Mouse (Mus musculus) ES-Bruce4 (cell line): ENCODE measurements around the gene Sox13.

Experiments used
- CTCF ChIP-seq: IDR thresholded peaks from one replicate; pipeline ENCODE4 v1.8.1; 2011; ENCODE audit warnings: low read depth, low read length
- EP300 ChIP-seq: IDR thresholded peaks from 2 replicates; pipeline ENCODE4 v1.6.1; 2011; ENCODE audit warnings: low read depth, low read length; ENCODE audit not compliant: insufficient read depth
- POLR2A ChIP-seq: IDR thresholded peaks from one replicate; pipeline ENCODE4 v1.8.1; 2011; ENCODE audit warnings: low read length; ENCODE audit not compliant: insufficient read depth

DNA sequence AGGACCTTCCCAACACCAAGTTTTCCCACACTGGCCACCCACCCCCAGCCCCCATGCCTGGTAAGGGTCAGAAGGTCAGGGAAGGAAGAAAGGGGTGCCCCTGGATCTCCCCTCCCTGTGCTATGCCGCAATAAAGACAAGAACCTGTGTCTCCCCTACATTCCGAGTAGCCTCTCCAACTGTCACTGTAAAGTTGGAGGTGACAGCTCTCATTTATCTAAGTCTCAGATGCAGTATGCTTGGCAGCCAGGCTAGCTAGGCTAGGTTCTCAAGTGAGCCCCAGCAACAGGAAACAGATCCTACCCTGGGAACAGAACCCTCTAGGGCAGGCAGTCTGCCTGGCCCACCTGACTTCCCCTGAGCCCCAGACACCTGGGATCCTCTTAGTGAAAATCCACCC is 3.1 kb downstream of the Sox13 start:
- TF ChIP-seq POLR2A (no peak), CTCF (no peak), EP300 (no peak)
